Mouse (Mus musculus) Patski (cell line): ENCODE measurements at regions not wholly inside any gene's neighbourhood (a gene's known extent, or its start where the extent isn't known, plus 50 kb on each side); places are given as distances from the start of the nearest gene placed in this dataset.

ENCODE experiments used
- ATAC-seq: fragments of 100-300 bp; one replicate; pipeline ENCODE4 v1.8.0; 2021
- CTCF ChIA-PET: fragments of 350-600 bp; sonication (Branson Sonifier 250); formaldehyde crosslinking; loops from one replicate; lab custom pipeline; 2022; ENCODE audit warnings: inconsistent platforms; lab: Charles Lee
- POLR2A ChIA-PET: fragments of 350-600 bp; sonication (Branson Sonifier 250); formaldehyde crosslinking; loops from one replicate; lab custom pipeline; 2022; ENCODE audit warnings: antibody characterized with exemption, inconsistent platforms; lab: Charles Lee
- DNase-seq: peaks from one replicate; pipeline ENCODE4 v3.0.0-alpha.2; 2011; ENCODE audit warnings: low read depth, low spot score
- H3K27me3 ChIP-seq: fragments of 371-371 bp; one replicate; pipeline ENCODE4 v1.5.1; 2021
- CTCF ChIP-seq: fragments of 100-300 bp; IDR thresholded peaks from one replicate; pipeline ENCODE4 v1.5.1; 2021
- in situ Hi-C: fragments of 300-500 bp; cut with MboI; formaldehyde crosslinking; loops from 3 replicates; pipeline ENCODE4 v1.11.1; 2018; ENCODE audit warnings: low pct_unique_long_range_greater_than_20kb, mixed read lengths

- DNase-seq, result no peak
- ATAC-seq, result no peak
- in situ Hi-C loops, result no loop called here
- no peaks in the 10 kb centered on the region for H3K27me3 ChIP-seq
- CTCF ChIA-PET, result no interaction called here
- TF ChIP-seq CTCF, result no peak
- POLR2A ChIA-PET, result no interaction called here
Measured at GRCm38 (mm10) chr11:66605998-66606397, 80.2 kb upstream of the Shisa6 start.

DNA sequence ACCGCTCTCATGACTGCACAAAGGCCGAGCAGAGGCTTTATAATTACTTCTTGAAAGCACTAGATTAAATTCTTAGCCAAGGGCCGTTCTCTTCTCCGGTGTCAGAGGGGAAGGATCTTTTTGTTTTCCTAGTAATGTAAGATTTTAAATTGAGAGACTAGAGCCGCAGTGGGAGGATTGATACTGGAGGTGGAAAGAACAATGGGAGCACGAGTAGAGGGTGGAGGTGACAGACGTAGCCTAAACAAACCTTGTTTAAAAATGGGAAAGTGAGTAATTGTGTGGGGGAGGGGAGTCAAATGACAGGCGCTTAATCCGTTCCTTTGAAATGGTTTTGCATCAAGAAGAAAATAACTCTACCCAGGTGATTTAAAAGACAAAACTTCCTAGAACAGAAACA is 80.9 kb upstream of the Shisa6 start:
- TF ChIP-seq CTCF, result no peak
- ChIA-PET CTCF (no interaction called here), POLR2A (no interaction called here)
- in situ Hi-C loops, result no loop called here
- H3K27me3 ChIP-seq, result no peaks in the 10 kb centered on the region
- no peak for ATAC-seq
- no peak for DNase-seq

DNA sequence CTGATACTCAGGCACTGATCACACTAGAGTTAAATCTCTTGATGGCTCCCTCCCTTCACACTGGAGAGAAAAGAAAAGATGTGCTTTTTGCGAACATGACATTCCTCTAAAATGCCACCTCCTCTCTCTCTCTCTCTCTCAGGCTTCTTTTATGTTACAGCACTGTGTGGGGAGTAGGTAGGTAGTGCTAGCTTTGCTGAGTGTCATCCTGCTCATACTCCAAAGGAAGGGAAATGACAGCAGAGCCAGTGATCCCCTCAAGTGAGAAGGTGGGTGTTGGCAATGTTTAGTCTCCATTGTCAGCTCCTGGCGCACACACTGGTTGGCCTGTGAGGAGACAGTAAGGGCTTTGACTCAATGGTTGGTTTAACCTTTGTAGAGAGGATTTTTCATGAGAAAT is 84.0 kb upstream of the Shisa6 start:
- ChIA-PET CTCF (no interaction called here), POLR2A (no interaction called here)
- ATAC-seq, result no peak
- no peak for DNase-seq
- TF ChIP-seq CTCF, result no peak
- no peaks in the 10 kb centered on the region for H3K27me3 ChIP-seq
- in situ Hi-C loops, result no loop called here

DNA sequence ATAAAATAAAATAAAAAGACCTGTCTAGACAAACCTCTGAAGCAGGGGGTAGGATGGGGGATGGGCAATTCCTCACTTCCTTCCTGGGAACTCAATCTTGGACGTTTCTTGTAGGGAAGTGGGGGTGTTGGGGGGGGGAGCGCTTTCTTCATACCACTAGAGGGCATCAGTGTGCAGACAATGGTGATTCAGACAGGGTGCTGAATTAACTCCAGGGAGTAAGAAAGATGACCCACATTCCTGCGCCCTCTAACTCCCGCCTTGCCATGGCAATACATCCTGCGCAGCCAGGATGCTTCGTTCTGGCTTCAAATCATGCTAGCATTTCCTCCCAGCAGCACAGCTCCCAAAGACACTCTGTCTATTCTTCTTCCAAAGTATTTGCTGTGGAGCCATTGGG is 87.4 kb upstream of the Shisa6 start:
- TF ChIP-seq CTCF, result no peak
- no peak for ATAC-seq
- CTCF ChIA-PET, result interaction anchor here (1.0 kb wide), 1 partner anchor 10 kb away, joined by 3 read pairs; no protein-coding TSS in a partner anchor
- H3K27me3 ChIP-seq, result no peaks in the 10 kb centered on the region
- in situ Hi-C loops, result no loop called here
- DNase-seq, result no peak
- POLR2A ChIA-PET, result no interaction called here

DNA sequence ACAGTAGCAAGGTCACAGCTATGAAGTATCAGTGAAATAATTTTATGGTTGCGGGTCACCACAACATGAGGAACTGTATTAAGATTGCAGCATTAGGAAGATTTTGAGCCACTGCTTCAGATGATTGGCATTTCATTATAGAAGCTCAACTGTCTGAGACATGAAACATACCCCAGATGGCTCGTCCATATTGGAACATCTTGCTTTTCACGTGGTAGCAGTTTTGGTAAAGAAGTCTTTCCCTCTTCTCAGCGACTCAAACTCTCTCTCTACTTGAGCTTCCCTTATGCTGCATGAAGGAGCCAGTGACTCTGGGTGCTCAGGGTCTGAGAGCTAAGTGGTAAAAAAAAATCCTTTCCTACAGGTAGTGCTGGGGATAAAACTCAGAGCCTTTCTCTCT is 99.7 kb upstream of the Shisa6 start:
- ChIA-PET CTCF (interaction anchor here (1.0 to 1.6 kb wide), 3 partner anchors 10 to 60 kb away, joined by 3 to 6 read pairs (median 3); no protein-coding TSS in a partner anchor), POLR2A (no interaction called here)
- in situ Hi-C loops, result no loop called here
- no peak for TF ChIP-seq CTCF
- no peak for ATAC-seq
- DNase-seq, result no peak
- H3K27me3 ChIP-seq, result no peaks in the 10 kb centered on the region

- ATAC-seq, result no peak
- ChIA-PET CTCF (no interaction called here), POLR2A (no interaction called here)
- in situ Hi-C loops, result no loop called here
- DNase-seq, result no peak
- TF ChIP-seq CTCF, result no peak
- H3K27me3 ChIP-seq, result no peaks in the 10 kb centered on the region
Measured at GRCm38 (mm10) chr11:66656810-66657209, 131.0 kb upstream of the Shisa6 start.

DNA sequence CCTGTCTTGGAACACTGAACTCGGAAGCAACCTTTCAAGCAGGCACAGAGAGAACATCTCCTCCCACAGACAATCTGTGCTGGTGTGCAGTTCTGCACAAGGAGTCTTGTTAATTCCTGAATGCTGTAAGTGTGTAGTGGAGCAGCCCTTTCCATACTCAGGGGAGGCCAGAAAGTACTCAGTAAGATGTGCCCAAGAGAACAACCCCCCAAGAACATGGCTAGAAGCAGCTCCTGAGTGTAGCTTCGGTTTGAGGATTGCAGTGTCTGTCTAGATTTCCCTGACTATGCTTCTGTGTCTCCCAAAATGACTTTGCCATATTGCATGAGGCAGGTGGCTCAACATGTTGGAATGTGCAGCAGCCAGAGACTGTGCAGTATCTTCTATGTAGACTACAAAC is 148.8 kb upstream of the Shisa6 start:
- ChIA-PET POLR2A (no interaction called here), CTCF (no interaction called here)
- no peaks in the 10 kb centered on the region for H3K27me3 ChIP-seq
- no peak for TF ChIP-seq CTCF
- ATAC-seq (no peak), DNase-seq (no peak)
- in situ Hi-C loops, result no loop called here

- CTCF ChIA-PET, result no interaction called here
- POLR2A ChIA-PET, result no interaction called here
- ATAC-seq (no peak), DNase-seq (no peak)
- in situ Hi-C loops, result no loop called here
- no peaks in the 10 kb centered on the region for H3K27me3 ChIP-seq
- TF ChIP-seq CTCF, result no peak
Measured at GRCm38 (mm10) chr11:66680057-66680621, 154.4 kb upstream of the Shisa6 start.

- DNase-seq (no peak), ATAC-seq (no peak)
- ChIA-PET CTCF (no interaction called here), POLR2A (no interaction called here)
- in situ Hi-C loops, result no loop called here
- H3K27me3 ChIP-seq, result no peaks in the 10 kb centered on the region
- no peak for TF ChIP-seq CTCF
Measured at GRCm38 (mm10) chr11:66681892-66682291, 156.1 kb upstream of the Shisa6 start.

GRCm38 (mm10) chr11:66684181-66684580 is 158.4 kb upstream of the Shisa6 start:
- CTCF ChIA-PET, result interaction anchor here (1.9 kb wide), 1 partner anchor 17 kb away, joined by 5 read pairs; no protein-coding TSS in a partner anchor
- TF ChIP-seq CTCF, result no peak
- in situ Hi-C loops, result no loop called here
- DNase-seq (no peak), ATAC-seq (no peak)
- POLR2A ChIA-PET, result no interaction called here
- no peaks in the 10 kb centered on the region for H3K27me3 ChIP-seq

DNA sequence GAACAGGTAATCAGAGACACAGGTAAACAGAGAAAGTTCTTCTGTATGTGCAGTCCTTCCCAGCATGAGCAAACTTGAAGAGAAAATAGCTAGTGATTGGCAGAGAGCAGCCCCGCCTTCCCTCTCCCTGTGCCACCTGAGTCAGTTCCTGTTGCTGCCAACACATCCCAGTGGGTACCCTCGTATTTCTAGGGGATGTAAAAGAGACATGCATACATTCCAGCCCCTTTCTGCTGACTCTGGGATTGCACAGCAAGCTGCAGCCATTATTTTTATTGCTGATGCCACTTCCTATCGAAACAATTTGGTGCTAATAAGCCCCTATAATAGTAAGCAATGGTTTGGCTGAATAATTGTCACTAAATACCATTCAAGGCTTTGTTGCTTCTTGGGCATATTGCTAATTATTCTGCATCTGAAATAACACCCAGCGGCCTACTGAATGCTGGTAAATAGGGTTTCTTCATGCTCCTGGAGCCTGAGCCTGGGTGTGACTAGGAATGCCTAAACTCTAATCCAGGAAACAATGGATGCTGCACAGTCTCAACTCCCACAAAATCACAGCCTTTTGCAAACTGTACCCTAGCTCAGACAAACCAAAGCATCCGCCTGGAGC is 169.0 kb upstream of the Shisa6 start:
- POLR2A ChIA-PET, result no interaction called here
- CTCF ChIA-PET, result no interaction called here
- DNase-seq (no peak), ATAC-seq (no peak)
- no peak for TF ChIP-seq CTCF
- no peaks in the 10 kb centered on the region for H3K27me3 ChIP-seq
- in situ Hi-C loops, result no loop called here

GRCm38 (mm10) chr11:66696791-66697190 is 171.0 kb upstream of the Shisa6 start:
- no peak for ATAC-seq
- in situ Hi-C loops, result no loop called here
- peaks cover 4% of the 10 kb centered on the region for H3K27me3 ChIP-seq
- no peak for TF ChIP-seq CTCF
- ChIA-PET POLR2A (no interaction called here), CTCF (no interaction called here)
- DNase-seq, result no peak
